Mouse (Mus musculus) hindbrain, embryonic 14.5 days (tissue): Measurements from ENCODE around the gene Rrh. TPM values are rescaled to one million over a fixed set of nuclear protein-coding genes. Genes with fewer than 3 reads are reported as not detected.

ENCODE experiments used
- ATAC-seq: fragments of 200-750 bp; cut with Nextera tagmentation; 2 replicates; pipeline ENCODE4 v1.8.0; 2017; ENCODE audit warnings: moderate number of reproducible peaks, mild to moderate bottlenecking, moderate TSS enrichment, moderate library complexity; ENCODE audit not compliant: low FRiP score
- DNase-seq: peaks from one replicate; pipeline ENCODE4 v3.0.0-alpha.2; 2015; ENCODE audit warnings: low spot score
- H3K27ac ChIP-seq: fragments of 300-500 bp; sonication (generic); 2 replicates; pipeline ENCODE4 v1.5.1; 2014; ENCODE audit warnings: mild to moderate bottlenecking, moderate library complexity
- H3K27me3 ChIP-seq: fragments of 300-500 bp; sonication (generic); 2 replicates; pipeline ENCODE4 v1.6.1; 2014; ENCODE audit warnings: mild to moderate bottlenecking, low read length, mixed read lengths; ENCODE audit not compliant: control insufficient read depth, insufficient read depth
- H3K36me3 ChIP-seq: fragments of 300-500 bp; sonication (generic); replicated peaks from 2 replicates; pipeline ENCODE4 v1.6.1; 2014; ENCODE audit not compliant: control insufficient read depth, insufficient read depth
- H3K4me1 ChIP-seq: fragments of 300-500 bp; sonication (generic); replicated peaks from 2 replicates; pipeline ENCODE4 v1.6.1; 2014; ENCODE audit warnings: antibody characterized with exemption, low read length, mixed read lengths; ENCODE audit not compliant: control insufficient read depth, insufficient read depth
- H3K4me2 ChIP-seq: fragments of 300-500 bp; sonication (generic); replicated peaks from 2 replicates; pipeline ENCODE4 v1.6.1; 2014; ENCODE audit warnings: mild to moderate bottlenecking, moderate library complexity
- H3K4me3 ChIP-seq: fragments of 300-500 bp; sonication (generic); replicated peaks from 2 replicates; pipeline ENCODE4 v1.5.1; 2014; ENCODE audit warnings: mild to moderate bottlenecking, low read length
- H3K9ac ChIP-seq: fragments of 300-500 bp; sonication (generic); 2 replicates; pipeline ENCODE4 v1.6.1; 2014
- H3K9me3 ChIP-seq: fragments of 300-500 bp; sonication (generic); 2 replicates; pipeline ENCODE4 v1.6.1; 2016; ENCODE audit warnings: low read length; ENCODE audit not compliant: control insufficient read depth
- WGBS: fragments of 180-500 bp; shearing (Covaris S2); extraction: QIAGEN DNeasy Blood & Tissue Kit; methylation state at CpG from one replicate; pipeline ENCODE4 v1.1.7; 2014; 5-methylcytosine and 5-hydroxymethylcytosine counted together
- polyA plus RNA-seq: library from polyadenylated mRNA; unstranded; fragments of >200 nt; fragmentation: Nextera tagmentation; extraction: Ambion mirVana; gene quantifications from 2 replicates; pipeline ENCODE4 v1.2.1, GENCODE M21; 2014

Gene Rrh
- polyA plus RNA-seq, 1 experiment from 2014 or later: not detected

- Histone ChIP-seq H3K4me3 (no peak overlapping the region), H3K9ac (no peak overlapping the region), H3K36me3 (no peaks in the 10 kb centered on the region), H3K4me2 (no peak overlapping the region), H3K27me3 (no peaks in the 10 kb centered on the region), H3K4me1 (no peaks in the 10 kb centered on the region), H3K9me3 (no peaks in the 10 kb centered on the region), H3K27ac (no peak overlapping the region)
- WGBS: 93% methylated on average over 2 of the region's 2 CpGs
- DNase-seq: no peak
- no peak for ATAC-seq
Observed at GRCm38 (mm10) chr3:129799011-129799410, 23.4 kb downstream of the Rrh start.

GRCm38 (mm10) chr3:129798551-129798950 lies 23.8 kb downstream of the Rrh start:
- 82% methylated on average over 11 of the region's 11 CpGs for WGBS
- no peak overlapping the region for H3K4me3 ChIP-seq
- no peak overlapping the region for H3K4me2 ChIP-seq
- ATAC-seq: no peak
- no peak overlapping the region for H3K27ac ChIP-seq
- no peak overlapping the region for H3K9ac ChIP-seq
- H3K27me3 ChIP-seq: no peaks in the 10 kb centered on the region
- H3K36me3 ChIP-seq: no peaks in the 10 kb centered on the region
- DNase-seq: no peak
- no peaks in the 10 kb centered on the region for H3K9me3 ChIP-seq
- H3K4me1 ChIP-seq: no peaks in the 10 kb centered on the region

GRCm38 (mm10) chr3:129797341-129797740 lies 25.0 kb downstream of the Rrh start:
- Histone ChIP-seq H3K4me2 (no peak overlapping the region), H3K4me1 (no peaks in the 10 kb centered on the region), H3K9me3 (no peaks in the 10 kb centered on the region), H3K9ac (no peak overlapping the region), H3K4me3 (no peak overlapping the region), H3K27ac (no peak overlapping the region), H3K36me3 (no peaks in the 10 kb centered on the region), H3K27me3 (no peaks in the 10 kb centered on the region)
- no peak for ATAC-seq
- DNase-seq: no peak
- WGBS: 84% methylated on average over 5 of the region's 5 CpGs

GRCm38 (mm10) chr3:129793801-129794200 lies 28.6 kb downstream of the Rrh start:
- no peak for ATAC-seq
- Histone ChIP-seq H3K27ac (no peak overlapping the region), H3K27me3 (no peaks in the 10 kb centered on the region), H3K4me1 (no peaks in the 10 kb centered on the region), H3K36me3 (no peaks in the 10 kb centered on the region), H3K9ac (no peak overlapping the region), H3K4me3 (no peak overlapping the region), H3K9me3 (no peaks in the 10 kb centered on the region), H3K4me2 (no peak overlapping the region)
- no peak for DNase-seq
- 92% methylated on average over 5 of the region's 5 CpGs for WGBS

GRCm38 (mm10) chr3:129782746-129783145 lies 39.6 kb downstream of the Rrh start:
- 91% methylated on average over 3 of the region's 3 CpGs for WGBS
- Histone ChIP-seq H3K36me3 (no peaks in the 10 kb centered on the region), H3K27me3 (no peaks in the 10 kb centered on the region), H3K9me3 (no peaks in the 10 kb centered on the region), H3K27ac (no peak overlapping the region), H3K4me3 (no peak overlapping the region), H3K4me1 (no peaks in the 10 kb centered on the region), H3K4me2 (no peak overlapping the region), H3K9ac (no peak overlapping the region)
- no peak for DNase-seq
- no peak for ATAC-seq

GRCm38 (mm10) chr3:129781435-129781834 lies 41.0 kb downstream of the Rrh start:
- Histone ChIP-seq H3K27me3 (no peaks in the 10 kb centered on the region), H3K9me3 (no peaks in the 10 kb centered on the region), H3K36me3 (no peaks in the 10 kb centered on the region), H3K4me3 (no peak overlapping the region), H3K4me2 (no peak overlapping the region), H3K4me1 (no peaks in the 10 kb centered on the region), H3K27ac (no peak overlapping the region), H3K9ac (no peak overlapping the region)
- no peak for DNase-seq
- no peak for ATAC-seq
- WGBS: 44% methylated on average over 10 of the region's 10 CpGs

GRCm38 (mm10) chr3:129771210-129771609 lies 51.2 kb downstream of the Rrh start:
- Histone ChIP-seq H3K4me3 (no peak overlapping the region), H3K27me3 (no peaks in the 10 kb centered on the region), H3K27ac (no peak overlapping the region), H3K36me3 (no peaks in the 10 kb centered on the region), H3K4me1 (no peaks in the 10 kb centered on the region), H3K9me3 (no peaks in the 10 kb centered on the region), H3K9ac (no peak overlapping the region), H3K4me2 (no peak overlapping the region)
- no peak for DNase-seq
- WGBS: 86% methylated on average over 6 of the region's 6 CpGs
- ATAC-seq: no peak

GRCm38 (mm10) chr3:129766971-129767794 lies 55.2 kb downstream of the Rrh start:
- Histone ChIP-seq H3K4me2 (no peak overlapping the region), H3K9ac (no peak overlapping the region), H3K9me3 (no peaks in the 10 kb centered on the region; the same call in 1 of the 2 replicates), H3K36me3 (no peaks in the 10 kb centered on the region), H3K4me1 (no peaks in the 10 kb centered on the region), H3K27ac (no peak overlapping the region), H3K4me3 (no peak overlapping the region), H3K27me3 (no peaks in the 10 kb centered on the region)
- 91% methylated on average over 10 of the region's 10 CpGs for WGBS
- ATAC-seq: no peak
- DNase-seq: no peak

GRCm38 (mm10) chr3:129766106-129766505 lies 56.3 kb downstream of the Rrh start:
- no peaks in the 10 kb centered on the region for H3K4me1 ChIP-seq
- H3K9ac ChIP-seq: no peak overlapping the region
- no peak overlapping the region for H3K27ac ChIP-seq
- WGBS: 78% methylated on average over 4 of the region's 4 CpGs
- H3K27me3 ChIP-seq: no peaks in the 10 kb centered on the region
- H3K4me3 ChIP-seq: no peak overlapping the region
- DNase-seq: no peak
- H3K36me3 ChIP-seq: no peaks in the 10 kb centered on the region
- H3K9me3 ChIP-seq: no peaks in the 10 kb centered on the region; the same call in 1 of the 2 replicates
- H3K4me2 ChIP-seq: no peak overlapping the region
- no peak for ATAC-seq
